In the genomic region with DNA sequence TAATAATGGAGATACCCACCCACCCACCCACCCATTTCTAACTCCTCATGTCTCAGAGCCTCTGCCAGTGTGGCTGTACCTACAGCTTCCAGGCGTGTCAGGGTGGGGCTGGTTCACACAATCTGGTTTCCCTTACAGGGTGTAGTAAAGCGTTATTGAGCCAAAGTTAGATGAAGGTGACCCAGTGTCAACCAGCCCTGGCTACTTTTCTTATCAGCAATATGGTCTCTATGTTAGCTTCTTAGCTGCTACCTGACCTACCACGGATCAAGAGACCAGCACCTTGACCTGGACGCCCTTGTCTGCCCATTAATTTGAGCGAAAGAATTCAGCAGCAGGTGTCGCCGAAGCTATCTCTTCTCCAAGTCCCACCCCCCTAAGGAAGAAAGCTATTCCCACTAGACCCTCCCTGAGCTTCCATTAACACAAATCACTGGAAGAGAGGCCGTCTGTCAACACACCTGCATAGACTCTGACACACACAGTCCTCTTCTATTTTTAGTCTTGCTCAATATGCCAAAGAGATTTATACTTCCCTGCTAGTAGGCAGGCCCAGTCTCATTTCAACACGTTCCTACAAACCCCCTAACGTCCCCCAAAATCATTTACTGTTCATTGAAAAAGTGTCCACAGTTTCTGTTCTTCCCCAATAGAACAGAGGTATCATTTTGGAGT, we compare ENCODE assay signal across 14 mouse cellular contexts.
DNase-seq lines count a peak whose midpoint lies in the region; ATAC-seq lines count a peak whose summit lies in the region.
"Had no signal": no experiment of that assay in that cellular context is flagged by ENCODE, and none has a peak within 500 bp of the region (broad histone marks: within the 10 kb centered on the region; RNA-seq: fewer than 3 reads in every experiment).

No protein-coding gene starts in this region.

- 41% methylated on average over 10 of the region's 10 CpGs for WGBS in lung, embryonic 16.5 days
- 32% methylated on average over 10 of the region's 10 CpGs for WGBS in heart, embryonic 15.5 days
- WGBS in stomach, embryonic 14.5 days, result 46% methylated on average over 10 of the region's 10 CpGs

- peak; percentile 37 for ATAC-seq in lung, embryonic 16.5 days (ENCODE audit: low read depth)
- peak; percentile 56; the same call in 1 of the 2 replicates for ATAC-seq in heart, embryonic 15.5 days (replicated peaks; ENCODE audit: insufficient number of reproducible peaks, insufficient read depth, low FRiP score, low read depth)
- peak; percentile 66 for ATAC-seq in stomach, embryonic 14.5 days (ENCODE audit: insufficient number of reproducible peaks, insufficient read depth, low FRiP score, low read depth)
- ATAC-seq in megakaryocyte-erythroid progenitor cell, adult 5-6 weeks (replicated peaks; ENCODE audit: low FRiP score, low TSS enrichment, poor library complexity, severe bottlenecking), result no peak
- ATAC-seq: forebrain, postnatal 0 days; midbrain, embryonic 16.5 days had no signal

- H3K4me3 ChIP-seq in lung, embryonic 16.5 days (ENCODE audit: low read length), result no peak overlapping the region
- no peak overlapping the region for H3K4me3 ChIP-seq in heart, embryonic 15.5 days
- H3K4me3 ChIP-seq in stomach, embryonic 14.5 days (ENCODE audit: low read depth, low read length), result no peak overlapping the region
- H3K4me3 ChIP-seq: limb, embryonic 13.5 days; neural tube, embryonic 12.5 days had no signal

- 0 out of 2 replicates have a peak overlapping the region, but pooled peaks have one; percentile 13 for H3K4me2 ChIP-seq in lung, embryonic 16.5 days (ENCODE audit: low read depth, low read length)
- peak overlapping the region; percentile 37 for H3K4me2 ChIP-seq in heart, embryonic 15.5 days
- no peak overlapping the region for H3K4me2 ChIP-seq in stomach, embryonic 14.5 days (replicated peaks; ENCODE audit: low read depth, low read length)
- H3K4me2 ChIP-seq: limb, embryonic 13.5 days; neural tube, embryonic 12.5 days had no signal

- peaks cover 42% of the 10 kb centered on the region for H3K4me1 ChIP-seq in lung, embryonic 16.5 days (replicated peaks; ENCODE audit: control insufficient read depth, insufficient read depth, low read length)
- peaks cover 54% of the 10 kb centered on the region for H3K4me1 ChIP-seq in heart, embryonic 15.5 days (replicated peaks)
- peaks cover 16% of the 10 kb centered on the region for H3K4me1 ChIP-seq in stomach, embryonic 14.5 days (ENCODE audit: control insufficient read depth, insufficient read depth, low read length)
- H3K4me1 ChIP-seq: neural tube, embryonic 12.5 days had no signal

- peak; percentile 91 for DNase-seq in heart, adult 11 months
- no peak for DNase-seq in heart, postnatal 4 days
- DNase-seq in lung, postnatal 14 days, result no peak
- DNase-seq in layer of hippocampus, adult 18-20 months (ENCODE audit: low spot score in 2 of 2), result no peak
- DNase-seq: cerebellum, adult 18-20 months; forebrain, postnatal 0 days; spleen, adult 18-20 months had no signal

- peak overlapping the region; percentile 51 for H3K27ac ChIP-seq in lung, embryonic 16.5 days (ENCODE audit: low read length)
- H3K27ac ChIP-seq in heart, embryonic 15.5 days, result peak overlapping the region; percentile 79
- H3K27ac ChIP-seq in stomach, embryonic 14.5 days (ENCODE audit: low read length), result peak overlapping the region; percentile 36; the same call in 1 of the 2 replicates
- H3K27ac ChIP-seq: limb, embryonic 13.5 days; neural tube, embryonic 12.5 days had no signal

- no peaks in the 10 kb centered on the region for H3K27me3 ChIP-seq in lung, embryonic 16.5 days (ENCODE audit: control insufficient read depth, insufficient read depth, low read depth, low read length)
- no peaks in the 10 kb centered on the region for H3K27me3 ChIP-seq in heart, embryonic 15.5 days
- H3K27me3 ChIP-seq in stomach, embryonic 14.5 days (ENCODE audit: control insufficient read depth, insufficient read depth, low read length), result no peaks in the 10 kb centered on the region
- H3K27me3 ChIP-seq: limb, embryonic 13.5 days; neural tube, embryonic 12.5 days had no signal

- H3K36me3 ChIP-seq in lung, embryonic 16.5 days (ENCODE audit: control insufficient read depth, insufficient read depth, low read length), result no peaks in the 10 kb centered on the region
- no peaks in the 10 kb centered on the region for H3K36me3 ChIP-seq in heart, embryonic 15.5 days
- H3K36me3 ChIP-seq in stomach, embryonic 14.5 days (ENCODE audit: control insufficient read depth, insufficient read depth, low read length), result no peaks in the 10 kb centered on the region
- H3K36me3 ChIP-seq: limb, embryonic 13.5 days; neural tube, embryonic 12.5 days had no signal

- no peaks in the 10 kb centered on the region for H3K9me3 ChIP-seq in lung, embryonic 16.5 days (ENCODE audit: control insufficient read depth, low read length)
- no peaks in the 10 kb centered on the region for H3K9me3 ChIP-seq in heart, embryonic 15.5 days (replicated peaks)
- H3K9me3 ChIP-seq in stomach, embryonic 14.5 days (ENCODE audit: control insufficient read depth, low read depth, low read length), result no peaks in the 10 kb centered on the region
- H3K9me3 ChIP-seq: limb, embryonic 13.5 days; neural tube, embryonic 12.5 days had no signal

- no peak overlapping the region for H3K9ac ChIP-seq in lung, embryonic 16.5 days (ENCODE audit: low read length)
- H3K9ac ChIP-seq in heart, embryonic 15.5 days, result no peak overlapping the region
- H3K9ac ChIP-seq in stomach, embryonic 14.5 days (replicated peaks; ENCODE audit: low read depth, low read length), result no peak overlapping the region
- H3K9ac ChIP-seq: forebrain, postnatal 0 days; limb, embryonic 13.5 days; neural tube, embryonic 12.5 days had no signal
